Mouse (Mus musculus) kidney, adult 2 months (tissue): ENCODE results near the gene Bcat1.

ENCODE experiments used
- CTCF ChIP-seq: fragments of 200-500 bp; conservative IDR thresholded peaks from 2 replicates; pipeline ENCODE4 v1.5.1; 2011; ENCODE audit warnings: low read depth, mild to moderate bottlenecking, control low read depth, low read length, moderate library complexity, mixed read lengths; ENCODE audit not compliant: insufficient read depth, insufficient read length
- POLR2A ChIP-seq: fragments of 200-500 bp; IDR thresholded peaks from one replicate; pipeline ENCODE4 v1.6.1; 2011; ENCODE audit warnings: low read depth, low read length, control low read depth

GRCm38 (mm10) chr6:145030587-145030986, 45.4 kb downstream of the Bcat1 start:
- no peak for TF ChIP-seq CTCF
- no peak for TF ChIP-seq POLR2A
